Mouse (Mus musculus) MEL (cell line): ENCODE measurements around the gene Ier2. TPM values are rescaled to one million over a fixed set of nuclear protein-coding genes. Genes with fewer than 3 reads are reported as not detected.

Experiments
- DNase-seq: peaks from one replicate; pipeline ENCODE4 v3.0.0; 2011; ENCODE audit warnings: low read depth, low spot score
- H3K27ac ChIP-seq: 2 replicates; pipeline ENCODE4 v1.5.1; 2012; ENCODE audit warnings: low read depth, mild to moderate bottlenecking, control low read depth, low read length, moderate library complexity; ENCODE audit not compliant: control insufficient read depth
- H3K27me3 ChIP-seq, 2 experiments: fragments of 150-350 bp in 1 of 2; sonication (generic) in 1 of 2; 2 replicates each; pipeline ENCODE4 v1.6.1; 2012; ENCODE audit warnings: low read length in 2 of 2, mild to moderate bottlenecking in 2 of 2, improper control_type of control experiment in 1 of 2, moderate library complexity in 1 of 2; ENCODE audit not compliant: insufficient read depth in 2 of 2, control insufficient read depth in 1 of 2
- H3K36me3 ChIP-seq, 2 experiments: 2 replicates each; pipeline ENCODE4 v1.6.1; 2012 to 2014; ENCODE audit warnings: low read length in 2 of 2, improper control_type of control experiment in 1 of 2, inconsistent platforms in 1 of 2, mild to moderate bottlenecking in 1 of 2; ENCODE audit not compliant: insufficient read depth in 2 of 2, control insufficient read depth in 1 of 2
- H3K4me1 ChIP-seq, 2 experiments: fragments of 150-350 bp in 1 of 2; sonication (generic) in 1 of 2; 2 replicates each; pipeline ENCODE4 v1.6.1; 2012; ENCODE audit warnings: low read length in 2 of 2, improper control_type of control experiment in 1 of 2, mild to moderate bottlenecking in 1 of 2; ENCODE audit not compliant: insufficient read depth in 2 of 2, control insufficient read depth in 1 of 2
- H3K4me3 ChIP-seq, 2 experiments: fragments of 150-350 bp in 1 of 2; sonication (generic) in 1 of 2; 2 replicates each; pipeline ENCODE4 v1.5.1; 2012; ENCODE audit warnings: low read depth in 2 of 2, low read length in 2 of 2, mild to moderate bottlenecking in 2 of 2, moderate library complexity in 2 of 2, control low read depth in 1 of 2, improper control_type of control experiment in 1 of 2; ENCODE audit not compliant: control insufficient read depth in 1 of 2, insufficient read depth in 1 of 2
- H3K79me2 ChIP-seq: 2 replicates; pipeline ENCODE4 v1.6.1; 2012; ENCODE audit warnings: mild to moderate bottlenecking, low read length, moderate library complexity; ENCODE audit not compliant: control insufficient read depth, poor library complexity, insufficient read depth
- H3K9ac ChIP-seq: 2 replicates; pipeline ENCODE4 v1.6.1; 2012; ENCODE audit warnings: low read depth, mild to moderate bottlenecking, control low read depth, low read length, moderate library complexity; ENCODE audit not compliant: control insufficient read depth, poor library complexity, severe bottlenecking
- H3K9me3 ChIP-seq: fragments of 150-350 bp; sonication (generic); replicated peaks from 2 replicates; pipeline ENCODE4 v1.6.1; 2012; ENCODE audit warnings: mild to moderate bottlenecking, low read length, improper control_type of control experiment, moderate library complexity; ENCODE audit not compliant: insufficient read depth
- CHD1 ChIP-seq: IDR thresholded peaks from 2 replicates; pipeline ENCODE4 v1.6.1; 2012; ENCODE audit warnings: low read depth, mild to moderate bottlenecking, inconsistent platforms, low read length, improper control_type of control experiment
- CHD2 ChIP-seq: IDR thresholded peaks from 2 replicates; pipeline ENCODE4 v1.6.1; 2011; ENCODE audit warnings: low read length, improper control_type of control experiment
- CTCF ChIP-seq, 3 experiments: IDR thresholded peaks in 2 of 3; conservative IDR thresholded peaks in 1 of 3; 2 replicates each; pipeline ENCODE4 v1.5.1; 2011 to 2012; ENCODE audit warnings: low read length in 3 of 3, low read depth in 2 of 3, mild to moderate bottlenecking in 2 of 3, improper control_type of control experiment in 1 of 3, inconsistent platforms in 1 of 3, mixed read lengths in 1 of 3, moderate library complexity in 1 of 3; ENCODE audit not compliant: control insufficient read depth in 1 of 3, insufficient read depth in 1 of 3, poor library complexity in 1 of 3, severe bottlenecking in 1 of 3
- E2F4 ChIP-seq: IDR thresholded peaks from 2 replicates; pipeline ENCODE4 v1.6.1; 2011; ENCODE audit warnings: low read depth, low read length, improper control_type of control experiment, borderline replicate concordance
- ELF1 ChIP-seq: IDR thresholded peaks from 2 replicates; pipeline ENCODE4 v1.6.1; 2014; ENCODE audit warnings: low read depth, mild to moderate bottlenecking, inconsistent platforms, low read length, improper control_type of control experiment, moderate library complexity
- HCFC1 ChIP-seq: IDR thresholded peaks from 2 replicates; pipeline ENCODE4 v1.6.1; 2012; ENCODE audit warnings: low read depth, mild to moderate bottlenecking, inconsistent platforms, low read length, improper control_type of control experiment, moderate library complexity
- JUND ChIP-seq: IDR thresholded peaks from 2 replicates; pipeline ENCODE4 v1.6.1; 2011; ENCODE audit warnings: low read depth, mild to moderate bottlenecking, improper control_type of control experiment, low read length
- KAT2A ChIP-seq: conservative IDR thresholded peaks from 2 replicates; pipeline ENCODE4 v1.6.1; 2012; ENCODE audit warnings: low read depth, low read length, improper control_type of control experiment, inconsistent platforms
- MXI1 ChIP-seq: IDR thresholded peaks from 2 replicates; pipeline ENCODE4 v1.6.1; 2011; ENCODE audit warnings: mild to moderate bottlenecking, low read depth, low read length, improper control_type of control experiment
- MYB ChIP-seq: IDR thresholded peaks from 2 replicates; pipeline ENCODE4 v1.6.1; 2011; ENCODE audit warnings: mild to moderate bottlenecking, low read depth, low read length, improper control_type of control experiment
- NELFE ChIP-seq: IDR thresholded peaks from 2 replicates; pipeline ENCODE4 v1.6.1; 2011; ENCODE audit warnings: low read depth, low read length, improper control_type of control experiment
- POLR2A ChIP-seq, 2 experiments: IDR thresholded peaks; 2 replicates each; pipeline ENCODE4 v1.6.1; 2011 to 2012; ENCODE audit warnings: low read length in 2 of 2, mild to moderate bottlenecking in 2 of 2, control low read depth in 1 of 2, improper control_type of control experiment in 1 of 2, low read depth in 1 of 2, moderate library complexity in 1 of 2; ENCODE audit not compliant: control insufficient read depth in 1 of 2, insufficient read depth in 1 of 2, poor library complexity in 1 of 2
- RCOR1 ChIP-seq: IDR thresholded peaks from 2 replicates; pipeline ENCODE4 v1.6.1; 2012; ENCODE audit warnings: low read depth, mild to moderate bottlenecking, inconsistent platforms, low read length, improper control_type of control experiment
- TAL1 ChIP-seq: IDR thresholded peaks from 2 replicates; pipeline ENCODE4 v1.6.1; 2012; ENCODE audit warnings: mild to moderate bottlenecking, inconsistent platforms, low read length, moderate library complexity, mixed read lengths
- TBP ChIP-seq: IDR thresholded peaks from 2 replicates; pipeline ENCODE4 v1.8.0; 2011; ENCODE audit warnings: low read depth, low read length, improper control_type of control experiment
- TCF12 ChIP-seq: IDR thresholded peaks from 2 replicates; pipeline ENCODE4 v1.6.1; 2014; ENCODE audit warnings: low read depth, mild to moderate bottlenecking, inconsistent platforms, low read length, improper control_type of control experiment, moderate library complexity
- polyA plus RNA-seq, 2 experiments: library from polyadenylated mRNA; stranded (reverse) in 1 of 2; unstranded in 1 of 2; fragments of >175 nt in 1 of 2; fragments of >200 nt in 1 of 2; gene quantifications; 2 replicates each; pipeline versions ENCODE4 v1.2.1 to v1.2.4; 2012; ENCODE audit warnings: low replicate concordance in 2 of 2, low read depth in 1 of 2; ENCODE audit not compliant: insufficient read length in 2 of 2, insufficient read depth in 1 of 2, missing spikeins in 1 of 2
- total RNA-seq: library from RNA; depleted of rRNA; stranded (reverse); fragments of 300-350 nt; gene quantifications from 2 replicates; pipeline ENCODE4 v1.2.3, GENCODE M21; 2012

Gene Ier2
- total and polyA plus RNA-seq, 3 experiments, result 22.5 to 258 (median 37.7) TPM

GRCm38 (mm10) chr8:84656641-84657126 lies 6.0 kb downstream of the Ier2 start:
- H3K4me1 ChIP-seq, result peaks cover 5 to 30% of the 10 kb centered on the region in 2 experiments
- no peak for TF ChIP-seq HCFC1
- TF ChIP-seq ELF1, result no peak
- TF ChIP-seq CTCF (IDR thresholded peaks at IDR 0.05 in 2 of 3, conservative IDR thresholded peaks at IDR 0.05 in 1 of 3; ENCODE audit: control insufficient read depth in 1 of 3, insufficient read depth in 1 of 3, low read depth in 2 of 3, low read length in 3 of 3, poor library complexity in 1 of 3, severe bottlenecking in 1 of 3), result no peak
- TF ChIP-seq TAL1, result no peak
- TF ChIP-seq MYB, result no peak
- TF ChIP-seq NELFE, result no peak
- TF ChIP-seq E2F4, result peak; percentile 31; the same call in 1 of the 2 replicates
- TF ChIP-seq TCF12, result no peak
- no peak for TF ChIP-seq JUND
- peak; percentile 35 to 55; a peak in 2 of 4 replicates for TF ChIP-seq POLR2A (IDR thresholded peaks at IDR 0.05; ENCODE audit: control insufficient read depth in 1 of 2, insufficient read depth in 1 of 2, low read depth in 1 of 2, low read length in 2 of 2, poor library complexity in 1 of 2)
- no peak for TF ChIP-seq CHD2
- peak; percentile 90 for DNase-seq
- H3K79me2 ChIP-seq, result peaks cover 15% of the 10 kb centered on the region
- peak overlapping the region; percentile 88 for H3K27ac ChIP-seq
- peak overlapping the region; percentile 61 for H3K9ac ChIP-seq
- H3K36me3 ChIP-seq, result peaks cover 0 to 22% of the 10 kb centered on the region in 2 experiments; a peak in 2 of 4 replicates
- H3K27me3 ChIP-seq, result no peaks in the 10 kb centered on the region
- peak overlapping the region; percentile 51 to 71 for H3K4me3 ChIP-seq
- H3K9me3 ChIP-seq, result no peaks in the 10 kb centered on the region

GRCm38 (mm10) chr8:84656191-84656525 lies 6.5 kb downstream of the Ier2 start:
- Histone ChIP-seq H3K9ac (peak overlapping the region; percentile 61), H3K79me2 (peaks cover 10% of the 10 kb centered on the region), H3K9me3 (no peaks in the 10 kb centered on the region), H3K27me3 (no peaks in the 10 kb centered on the region), H3K4me3 (peak overlapping the region; percentile 51 to 71)
- DNase-seq, result no peak
- TF ChIP-seq MXI1 (no peak), TBP (no peak), RCOR1 (no peak), KAT2A (no peak), CHD1 (no peak)
- TF ChIP-seq, all 39 proteins: peak for 0
- H3K27ac ChIP-seq, result peak overlapping the region; percentile 88
- peaks cover 5 to 30% of the 10 kb centered on the region in 2 experiments for H3K4me1 ChIP-seq
- peaks cover 0 to 22% of the 10 kb centered on the region in 2 experiments; a peak in 2 of 4 replicates for H3K36me3 ChIP-seq
